Mouse (Mus musculus) naive thymus-derived CD4-positive, alpha-beta T cell, adult 2 months (primary cell): Measurements from ENCODE around the gene Kpnb1.

ENCODE experiments used
- DNase-seq: peaks from one replicate; pipeline ENCODE4 v3.0.0-alpha.2; 2011; ENCODE audit warnings: low read depth

Gene Kpnb1

DNA sequence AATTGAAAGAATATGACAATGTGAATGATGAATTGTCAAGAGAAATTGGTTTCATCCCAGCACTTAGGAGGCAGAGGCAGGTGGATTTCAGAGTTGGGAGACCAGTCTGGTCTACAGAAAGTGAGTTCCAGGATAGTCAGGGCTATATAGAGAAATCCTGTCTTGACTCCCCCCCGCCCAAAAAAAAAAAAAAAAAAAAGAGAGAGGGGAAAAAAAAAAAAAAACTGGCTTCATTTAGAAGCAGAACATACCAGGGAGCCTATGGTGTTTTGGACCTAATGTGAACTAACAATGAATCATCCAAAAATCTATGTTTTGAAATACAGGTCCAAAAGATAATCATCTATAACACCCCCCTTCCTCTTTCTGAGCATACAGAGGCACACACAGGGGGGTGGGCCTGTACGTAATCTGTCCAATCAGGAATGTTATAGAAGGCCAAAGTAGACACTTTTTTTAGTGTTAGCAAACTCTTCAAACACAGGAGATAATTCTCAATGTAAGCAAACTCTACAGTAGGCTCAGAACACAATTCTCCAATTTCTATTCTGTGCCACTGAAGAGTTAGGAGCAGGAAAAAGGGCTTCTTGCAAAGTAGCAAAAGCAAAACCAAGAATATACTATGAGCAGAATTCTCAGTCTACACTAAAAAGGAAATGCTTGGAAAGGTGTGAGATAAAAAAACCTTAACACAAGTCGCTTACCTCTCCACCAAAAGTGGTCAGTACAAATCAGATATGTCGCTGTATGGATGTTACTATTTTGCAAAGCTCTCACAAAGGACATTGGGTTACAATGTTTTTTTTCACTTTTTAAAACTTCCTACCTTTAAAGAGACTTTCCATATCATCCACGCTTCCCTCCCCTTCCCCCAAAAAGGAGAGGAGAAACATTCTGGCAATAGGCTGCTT is 1.7 kb downstream of the Kpnb1 start:
- no peak for DNase-seq

DNA sequence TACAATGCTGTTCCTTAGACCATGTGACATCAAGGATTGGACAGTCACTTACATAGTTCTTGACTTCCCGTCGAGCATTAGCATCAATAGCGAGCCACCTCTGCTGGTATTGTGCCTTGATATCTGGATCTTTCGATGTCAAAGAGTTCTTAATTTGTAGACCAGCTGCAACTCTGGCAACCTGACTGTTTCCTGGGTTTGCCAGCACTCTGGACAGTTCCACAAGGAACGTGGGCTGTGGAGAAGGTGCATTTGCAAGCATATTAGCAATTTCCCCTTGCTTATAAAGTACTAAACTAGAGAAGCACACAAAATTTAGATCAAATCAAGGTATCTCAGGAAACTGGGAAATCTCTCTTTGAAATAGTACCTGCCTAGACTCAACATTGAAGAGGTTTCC is 2.8 kb downstream of the Kpnb1 start:
- no peak for DNase-seq

DNA sequence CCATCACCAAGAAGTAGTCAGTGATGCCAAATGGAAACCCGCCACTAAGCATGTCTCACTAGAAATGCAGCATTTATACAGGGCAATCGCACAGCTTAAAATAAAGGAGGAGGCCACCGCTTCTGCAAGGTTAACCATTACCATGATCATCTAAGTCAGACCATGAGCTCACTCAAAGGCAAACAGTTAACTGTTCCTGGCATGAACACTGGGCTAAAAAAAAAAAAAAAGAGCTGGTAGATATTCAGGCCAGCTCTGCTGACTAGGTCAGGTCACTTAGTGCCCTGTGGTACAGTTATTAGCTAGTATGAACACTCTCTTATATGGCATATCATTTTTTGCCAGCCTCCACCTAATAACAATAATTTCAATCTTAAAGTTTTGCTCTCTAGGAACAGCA is 5.2 kb downstream of the Kpnb1 start:
- DNase-seq = no peak

DNA sequence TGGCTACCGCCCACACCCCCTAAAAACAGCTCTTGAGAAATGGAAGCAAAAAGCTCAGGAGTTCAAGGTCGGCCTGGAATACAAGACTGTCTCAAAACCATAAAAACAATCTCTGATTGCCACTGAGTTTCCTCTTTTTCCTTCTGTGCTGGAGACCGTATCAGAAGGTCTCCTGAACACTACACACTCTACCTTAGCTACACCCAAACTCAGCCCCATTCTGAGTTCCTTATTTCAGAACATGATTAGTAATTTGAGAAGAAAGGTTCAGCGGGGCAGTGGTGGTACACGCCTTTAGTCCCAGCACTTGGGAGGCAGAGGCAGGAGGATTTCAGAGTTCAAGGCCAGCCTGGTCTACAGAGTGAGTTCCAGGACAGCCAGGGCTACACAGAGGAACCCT is 6.6 kb downstream of the Kpnb1 start:
- DNase-seq = no peak

DNA sequence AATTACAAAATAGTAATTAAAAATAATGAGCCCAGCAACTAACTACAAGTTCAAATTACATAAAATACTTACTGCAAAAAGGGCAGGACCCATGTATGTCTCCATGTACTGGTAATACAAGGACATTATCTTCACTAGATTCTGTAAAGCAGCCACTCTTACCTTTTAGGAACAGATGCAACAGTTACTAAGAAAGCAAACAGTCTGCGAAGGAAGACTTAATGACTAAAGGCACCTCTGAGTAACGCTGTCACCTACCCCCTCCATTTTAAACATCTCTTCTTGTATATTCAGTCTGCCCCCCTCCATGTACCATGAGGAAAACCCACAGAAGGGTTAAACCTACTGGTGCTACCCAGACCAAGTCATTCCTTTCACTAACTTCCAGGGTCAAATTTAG is 9.5 kb downstream of the Kpnb1 start:
- DNase-seq = no peak

DNA sequence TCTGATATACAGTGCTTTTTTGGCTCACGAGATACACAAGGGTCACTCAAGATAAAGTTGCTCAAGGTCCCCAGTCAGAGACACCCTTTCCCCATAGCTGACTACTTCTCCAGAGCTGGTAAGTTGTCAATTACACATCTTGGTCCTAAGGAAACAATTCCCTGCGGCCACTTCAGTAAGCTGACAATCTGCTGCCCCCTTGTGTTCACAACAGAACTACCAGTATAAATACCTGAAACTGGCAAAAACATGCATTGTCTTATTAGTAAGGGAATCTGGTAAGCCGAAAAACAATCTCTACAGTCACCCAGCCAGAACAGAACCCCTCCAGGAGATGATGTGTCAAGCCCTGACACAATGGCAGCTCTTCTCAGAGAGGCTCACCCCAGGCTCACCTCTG is 10.8 kb downstream of the Kpnb1 start:
- peak; percentile 67 for DNase-seq

DNA sequence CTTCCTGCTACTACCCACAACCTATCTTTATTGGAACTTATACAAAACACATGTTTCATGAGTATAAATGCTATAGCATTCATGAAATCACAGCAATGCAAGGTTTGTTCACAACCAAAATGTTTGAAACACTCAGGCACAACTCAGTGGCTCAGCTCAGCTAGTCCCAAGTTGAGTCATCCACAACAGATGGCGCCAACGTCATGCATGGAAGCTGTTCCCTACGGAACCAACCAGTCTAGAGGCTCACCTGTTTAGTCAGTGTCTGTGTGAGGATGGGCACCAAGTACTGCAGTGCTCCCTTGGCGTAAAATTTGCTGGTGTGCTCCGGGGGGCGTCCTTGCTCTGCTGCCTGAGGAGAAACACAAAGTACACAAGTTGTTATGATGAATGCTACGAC is 12.2 kb downstream of the Kpnb1 start:
- no peak for DNase-seq

DNA sequence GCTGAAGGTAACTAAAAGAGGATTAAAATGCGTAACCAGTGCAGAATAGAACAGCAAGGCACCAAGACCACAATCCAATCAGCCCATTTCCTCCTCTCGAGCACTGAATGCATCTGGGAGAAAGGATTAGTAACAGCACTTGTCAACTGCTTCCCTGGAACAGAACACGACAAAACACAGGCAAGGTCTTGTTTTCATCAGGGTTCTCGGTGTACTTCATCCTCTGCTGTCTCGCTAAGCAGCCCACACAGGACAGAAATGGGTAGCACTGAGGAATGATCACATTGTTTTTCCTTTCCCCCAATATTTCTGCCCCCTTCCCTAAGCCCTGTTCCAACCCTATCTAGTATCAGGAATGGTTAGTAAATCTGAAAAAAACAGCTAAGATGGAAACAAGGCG is 27.3 kb downstream of the Kpnb1 start:
- DNase-seq = no peak

DNA sequence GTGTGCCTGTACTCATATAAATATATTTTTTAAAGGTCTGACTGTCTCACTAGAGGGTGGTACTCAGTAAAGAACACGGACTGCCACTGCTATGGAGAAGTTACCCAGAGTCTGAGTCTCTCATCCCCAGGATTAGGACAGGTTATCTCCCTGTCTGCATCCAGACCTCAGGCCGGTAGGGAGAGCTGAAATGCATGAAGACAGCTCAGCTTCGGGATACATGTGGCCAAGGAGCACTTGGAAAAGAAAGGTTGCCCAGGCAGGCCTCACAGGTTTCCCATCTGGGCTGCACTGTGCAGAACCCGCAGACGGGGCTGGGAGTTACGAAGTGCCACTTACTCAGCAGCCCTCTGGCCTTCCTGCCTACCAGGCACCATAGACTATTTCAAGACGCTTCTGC is 30.7 kb downstream of the Kpnb1 start:
- no peak for DNase-seq

DNA sequence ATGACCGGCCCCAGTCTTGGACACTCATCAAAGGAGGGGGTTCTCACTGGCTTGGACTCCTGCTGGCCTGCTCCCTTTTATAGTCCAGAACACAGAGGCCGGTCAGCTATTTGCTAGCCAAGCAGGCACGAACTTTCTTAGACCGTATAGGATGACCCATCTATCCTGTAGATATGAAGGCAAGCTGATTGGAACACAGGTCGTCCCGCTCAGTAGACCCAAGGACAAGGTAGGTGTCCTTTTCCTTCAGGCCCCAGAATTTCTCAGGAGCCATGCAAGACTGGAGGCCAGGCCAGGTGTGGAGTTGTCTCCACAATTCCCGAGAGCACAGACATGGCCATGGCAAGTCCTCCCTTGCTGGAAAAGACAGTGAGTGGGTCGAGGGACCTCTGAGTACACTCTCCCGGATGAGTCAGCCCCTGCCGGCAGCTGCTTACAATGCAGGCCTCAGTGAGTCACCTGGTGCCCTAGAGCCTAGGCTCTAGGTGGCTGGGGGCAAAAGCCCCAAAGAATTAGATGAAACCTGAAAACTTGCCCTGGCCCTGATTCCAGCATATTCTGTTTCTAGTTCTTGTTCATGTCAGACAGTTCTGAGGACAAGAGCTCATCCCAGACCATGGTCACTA is 34.9 kb downstream of the Kpnb1 start:
- peak; percentile 48 for DNase-seq

DNA sequence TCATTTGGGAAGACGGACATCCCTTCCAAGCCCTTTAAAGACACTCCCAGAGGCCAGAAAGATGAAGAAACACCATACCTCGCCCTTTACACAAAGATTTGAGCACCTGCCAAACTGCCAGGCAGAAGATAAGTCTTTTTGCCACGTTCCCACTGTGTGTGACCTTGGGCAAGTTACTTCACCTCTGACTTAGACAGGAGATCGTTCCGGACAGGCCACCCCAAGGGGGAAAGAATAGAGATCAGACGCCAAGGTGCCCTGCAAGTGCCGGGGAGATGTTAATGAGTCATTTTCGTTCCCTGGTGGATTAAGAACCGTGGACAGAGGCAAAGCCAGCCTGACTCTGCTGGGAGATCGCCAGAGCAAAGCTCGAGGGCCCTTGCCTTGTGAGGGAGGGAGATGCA is 35.7 kb downstream of the Kpnb1 start:
- DNase-seq = peak; percentile 36

DNA sequence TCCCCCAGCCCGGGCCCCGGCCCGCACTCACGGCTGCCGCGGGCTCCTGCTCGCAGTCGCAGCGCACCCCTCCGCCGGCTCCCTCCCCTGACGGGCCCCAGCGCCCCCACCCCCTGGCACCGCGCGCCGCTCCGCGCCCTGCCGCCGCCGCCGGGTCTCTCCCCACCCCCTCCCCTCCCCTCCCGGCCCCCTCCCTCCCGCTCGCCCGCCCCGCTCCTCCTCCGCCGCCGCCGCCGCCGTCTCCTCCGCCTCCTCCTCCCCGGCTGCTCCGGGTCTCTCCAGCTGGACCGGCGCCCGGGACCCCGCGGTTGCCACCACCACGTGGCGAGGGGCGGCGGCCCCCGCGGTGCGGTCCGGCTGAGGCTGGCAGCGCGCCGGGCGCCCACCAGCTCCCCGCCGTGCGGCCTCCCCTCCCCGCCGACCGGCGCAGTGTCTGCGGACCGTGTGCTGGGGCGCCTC is 36.3 kb downstream of the Kpnb1 start, which contains the start of gene Tbkbp1:
TSS of gene Tbkbp1 (minus strand) at position 153 of the 459 bp plus-strand sequence.
- DNase-seq = peak; percentile 25

DNA sequence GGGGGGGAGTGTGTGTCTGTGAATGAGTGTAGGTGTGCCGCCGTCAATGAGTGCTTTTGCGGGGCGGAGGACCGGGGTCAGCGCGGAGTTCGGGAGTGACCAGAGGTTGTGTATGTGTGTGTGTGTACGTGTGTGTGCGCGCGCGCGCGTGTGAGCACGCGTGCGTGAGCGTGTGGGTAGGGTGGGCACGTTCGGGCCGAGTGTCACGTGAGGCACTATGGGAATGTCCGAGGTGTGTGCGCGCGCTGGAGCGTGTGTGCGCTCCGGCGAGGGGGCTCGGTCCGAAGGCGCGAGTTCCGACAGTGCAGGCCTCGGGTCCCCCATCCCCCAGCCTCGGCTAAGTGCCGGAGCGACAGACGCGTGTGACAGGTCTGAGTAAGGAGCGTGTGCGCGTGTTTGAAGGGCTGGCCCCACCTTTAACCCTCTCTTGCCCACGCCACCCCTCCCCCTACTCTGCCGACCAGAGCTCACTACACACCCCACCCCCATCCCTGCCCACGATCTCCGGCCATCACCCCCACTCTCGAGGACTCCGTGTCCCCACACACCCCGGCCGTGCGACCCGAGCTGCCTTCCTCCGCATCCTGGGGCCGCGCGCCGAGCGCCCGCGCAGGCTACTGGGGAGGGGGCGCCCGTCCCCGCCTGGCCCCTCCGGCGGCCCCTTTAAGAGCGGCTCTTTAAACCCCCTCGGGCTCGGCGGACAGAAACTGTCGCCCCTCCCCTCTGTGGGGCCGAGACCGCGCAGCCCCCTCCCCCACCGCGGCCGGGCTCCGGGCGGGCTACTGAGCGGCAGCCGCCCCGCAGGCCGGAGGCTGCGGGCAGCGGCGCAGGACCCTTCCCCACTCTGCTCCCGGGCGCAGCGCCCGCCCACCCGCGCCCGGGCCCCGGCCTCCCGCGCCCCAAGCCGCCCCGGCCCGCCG is 37.0 kb downstream of the Kpnb1 start:
- peak; percentile 47 for DNase-seq

DNA sequence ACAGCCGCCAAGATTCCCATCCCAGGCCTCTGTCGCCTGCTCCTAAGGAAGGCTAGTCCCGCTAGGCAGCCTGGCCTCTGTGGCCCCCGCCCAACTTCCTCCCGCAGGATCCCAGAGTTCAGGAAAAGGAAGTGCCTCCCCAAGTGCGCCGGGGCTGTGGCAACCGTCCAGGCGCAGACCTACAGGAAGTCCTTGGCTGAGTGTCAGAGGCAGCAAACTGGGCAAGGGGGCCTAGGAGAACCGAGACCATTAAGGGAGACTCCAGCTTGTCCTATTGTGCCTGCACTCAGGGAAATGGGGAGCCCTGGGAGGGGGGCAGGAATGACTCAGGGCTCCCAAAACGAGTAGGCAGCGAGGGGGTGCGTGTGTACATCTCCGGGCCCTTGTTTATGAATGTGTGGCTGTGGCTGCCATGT is 37.7 kb downstream of the Kpnb1 start:
- DNase-seq = no peak

DNA sequence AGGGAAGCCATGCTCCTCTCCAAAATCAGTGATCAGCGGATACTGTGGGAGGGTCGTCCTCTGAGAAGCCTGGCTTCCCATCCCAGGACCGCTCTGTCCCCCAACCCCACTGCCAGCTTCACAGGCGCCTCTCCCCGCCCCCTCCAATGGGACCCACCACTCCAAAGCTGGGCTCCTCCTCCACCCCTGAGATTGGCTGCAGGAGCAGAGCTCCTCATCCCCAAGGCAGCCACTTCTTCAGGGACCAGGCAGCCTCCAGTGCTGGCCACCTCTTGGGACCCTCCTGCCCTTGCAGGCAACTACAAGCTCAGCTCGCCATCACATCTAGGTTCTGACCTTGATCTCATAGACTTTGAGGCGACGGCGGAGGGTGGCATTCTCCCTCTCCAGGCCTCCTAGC is 38.7 kb downstream of the Kpnb1 start:
- DNase-seq = no peak

DNA sequence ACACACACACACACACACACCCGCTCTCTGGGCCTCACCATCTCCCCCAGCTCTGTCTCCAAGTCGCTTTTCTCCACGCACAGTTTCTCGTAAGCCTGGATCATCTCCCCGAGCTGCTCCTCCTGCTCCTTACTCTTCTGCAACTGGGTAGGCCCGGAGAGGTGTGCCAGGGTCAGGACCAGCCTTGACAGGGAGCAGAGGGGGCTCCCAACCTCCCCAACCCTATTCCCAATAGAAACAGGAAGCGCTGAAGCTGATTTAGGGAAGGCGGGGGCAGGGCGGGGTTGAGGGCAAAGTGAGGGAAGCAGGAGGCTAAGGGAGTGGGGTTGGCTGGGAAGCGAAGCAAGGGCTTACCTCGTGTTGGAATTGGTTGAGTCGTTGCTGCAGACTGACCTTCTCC is 39.1 kb downstream of the Kpnb1 start:
- no peak for DNase-seq

DNA sequence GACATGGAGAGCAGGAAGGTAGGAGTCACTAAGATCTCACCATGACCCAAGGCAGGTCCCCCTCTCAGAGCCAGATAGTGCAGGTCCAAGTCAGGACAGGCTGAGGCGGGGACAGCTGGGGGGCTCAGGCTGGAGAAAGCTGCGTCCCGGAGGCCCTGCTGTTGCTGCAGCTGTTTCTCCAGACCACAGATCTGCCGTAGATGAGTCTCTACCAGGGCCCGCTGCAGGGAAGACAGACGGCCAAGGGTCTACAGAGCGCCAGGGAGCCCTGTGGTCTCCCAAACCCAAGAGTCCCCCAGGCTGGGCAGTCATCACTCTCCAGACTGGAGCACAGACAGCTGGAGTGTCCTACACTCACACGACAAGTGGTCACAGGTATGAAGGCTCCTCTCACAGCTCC is 40.3 kb downstream of the Kpnb1 start:
- DNase-seq = no peak

DNA sequence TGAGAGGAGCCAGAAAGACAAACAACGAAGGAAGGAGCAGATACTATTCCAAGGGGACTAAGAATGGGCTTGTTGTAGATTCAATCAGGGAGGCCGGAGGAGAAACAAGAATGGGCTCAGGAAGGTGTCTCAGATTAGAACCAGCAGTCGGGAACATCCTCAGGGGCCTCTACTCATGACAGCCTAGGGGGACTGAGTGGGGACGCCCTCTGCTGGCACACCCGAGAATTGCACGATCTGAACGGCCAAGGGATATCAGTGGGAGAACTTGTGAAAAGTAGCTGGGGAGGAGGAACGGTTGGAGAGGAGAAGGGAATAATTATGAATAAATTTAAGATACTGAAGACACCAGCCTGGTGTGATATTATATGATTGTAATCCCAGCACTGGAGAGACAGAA is 41.0 kb downstream of the Kpnb1 start:
- DNase-seq = peak; percentile 85

DNA sequence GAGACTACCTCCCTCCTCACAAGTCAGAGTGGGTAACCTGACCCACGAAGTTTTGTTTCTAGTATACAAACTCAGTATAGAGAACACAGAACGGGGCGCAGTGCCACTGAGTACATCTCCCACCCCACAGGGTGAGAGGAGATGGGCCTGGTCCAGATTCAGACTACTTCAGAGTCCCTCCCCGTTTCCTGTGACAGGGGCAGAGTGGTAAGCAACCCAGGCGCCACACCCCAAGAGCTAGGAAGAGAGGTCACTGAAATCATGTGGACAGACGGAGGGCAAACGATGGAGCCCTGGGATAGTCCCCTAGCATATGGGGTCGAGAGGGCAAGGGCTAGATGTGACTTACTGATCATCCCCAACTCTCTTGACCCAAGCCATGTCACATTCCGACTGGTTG is 41.7 kb downstream of the Kpnb1 start:
- peak; percentile 29 for DNase-seq

DNA sequence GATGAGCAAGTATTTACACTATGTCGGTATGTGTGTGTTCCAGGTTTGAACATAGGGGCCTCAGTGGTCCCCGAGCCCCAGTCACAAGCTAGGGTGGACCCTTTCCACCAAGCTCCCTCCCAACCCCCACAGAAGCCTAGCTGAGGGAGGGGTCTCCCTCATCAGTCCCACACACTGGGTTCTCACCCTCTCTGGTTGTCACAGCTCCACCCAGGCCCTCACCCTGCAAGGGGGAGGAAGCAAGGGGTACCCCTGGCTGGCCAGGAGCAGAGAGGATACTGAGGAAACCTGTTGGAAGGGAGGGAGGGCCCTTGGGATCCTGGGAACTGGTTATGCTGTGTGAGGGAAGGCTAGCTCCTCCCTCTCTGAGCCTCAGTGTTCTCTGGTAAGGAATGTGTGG is 42.4 kb downstream of the Kpnb1 start:
- no peak for DNase-seq

DNA sequence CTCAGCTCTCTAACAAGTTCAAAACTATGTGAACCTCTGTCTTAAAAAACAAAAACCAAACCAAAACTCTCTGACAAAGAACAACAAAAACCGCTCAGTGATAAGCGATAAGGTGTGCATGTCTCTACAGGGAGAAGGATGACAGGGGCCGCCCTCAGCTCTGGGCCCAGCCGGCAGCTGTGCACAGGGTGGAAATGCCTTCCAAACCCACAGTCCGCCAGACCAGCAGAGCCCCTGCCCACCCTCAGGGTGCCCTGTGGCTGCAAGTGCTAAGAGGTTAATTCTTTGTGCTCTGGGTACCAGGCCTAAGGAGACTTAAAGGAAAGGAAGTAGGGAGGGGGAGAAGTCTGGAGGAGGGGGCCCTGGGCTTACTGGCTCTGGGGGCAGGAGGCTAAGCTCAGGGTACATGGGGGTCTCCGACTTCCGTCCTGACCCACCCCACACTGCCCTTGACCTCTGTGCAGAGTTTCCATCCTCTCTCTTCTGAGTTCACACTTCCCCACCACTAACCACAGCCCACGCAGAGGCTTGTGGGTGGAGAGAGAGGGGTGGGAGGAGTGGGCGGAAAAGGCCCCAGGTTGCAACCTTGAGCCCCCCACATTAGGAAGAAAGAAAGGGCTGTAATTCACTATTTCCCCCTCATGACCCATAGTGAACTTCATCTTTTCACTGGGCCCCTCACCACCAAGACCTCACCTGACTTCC is 44.3 kb downstream of the Kpnb1 start:
- peak; percentile 49 for DNase-seq

DNA sequence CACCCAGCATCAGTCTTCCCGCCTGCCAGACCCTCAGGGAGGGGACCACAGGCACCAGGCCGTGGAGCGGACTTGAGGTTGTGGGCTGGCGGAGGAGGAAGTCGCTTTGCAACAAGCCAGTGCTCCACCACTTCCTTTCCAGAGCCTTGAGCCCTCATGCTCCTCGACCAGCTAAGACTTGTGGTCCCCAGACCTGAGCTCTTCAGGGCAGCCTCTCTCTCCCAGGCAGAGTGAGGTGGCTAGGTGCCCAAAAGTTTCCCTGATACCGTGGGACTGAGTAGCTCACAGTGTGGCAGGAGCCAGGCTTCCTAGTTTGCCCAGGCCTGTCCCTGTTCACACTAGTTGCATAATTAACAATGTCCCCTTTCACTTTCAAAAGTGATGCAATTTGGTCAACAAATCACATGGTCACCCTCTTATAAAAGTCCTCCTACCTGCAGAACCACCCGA is 45.5 kb downstream of the Kpnb1 start:
- DNase-seq = peak; percentile 55
